In genomic region chr10:37289964-37290704, GRCm38 (mm10) we compare ENCODE assay signal across 15 mouse cellular contexts.
A peak's percentile ranks its signal among the peaks of the same experiment; 100 is the strongest.
DNase-seq lines count a peak whose midpoint lies in the region; ATAC-seq and TF ChIP-seq lines count a peak whose summit lies in the region.
"Had no signal": no experiment of that assay in that cellular context is flagged by ENCODE, and none has a peak within 500 bp of the region (broad histone marks: within the 10 kb centered on the region; RNA-seq: fewer than 3 reads in every experiment).

No protein-coding gene starts in this region.

- 85% methylated on average over 3 of the region's 3 CpGs for WGBS in kidney, embryonic 14.5 days
- WGBS in liver, embryonic 16.5 days (ENCODE audit: insufficient replicate concordance) = 50% methylated on average over 3 of the region's 3 CpGs

- no peak for TF ChIP-seq EP300 in MEL (IDR thresholded peaks at IDR 0.05; ENCODE audit: low read depth in 1 of 2, low read length in 2 of 2)

- H3K27ac ChIP-seq in kidney, embryonic 14.5 days (ENCODE audit: low read depth, low read length) = peak overlapping the region; percentile 24; the same call in 1 of the 2 replicates
- H3K27ac ChIP-seq in MEL (ENCODE audit: control insufficient read depth, low read depth, low read length) = no peak overlapping the region
- no peak overlapping the region for H3K27ac ChIP-seq in liver, embryonic 16.5 days (ENCODE audit: low read length)
- H3K27ac ChIP-seq: hindbrain, embryonic 15.5 days; left cerebral cortex, adult 2 months had no signal

- no peak for ATAC-seq in kidney, embryonic 14.5 days (ENCODE audit: low FRiP score, low TSS enrichment)
- peak; percentile 59 for ATAC-seq in liver, embryonic 16.5 days (ENCODE audit: low read depth)

- H3K36me3 ChIP-seq in kidney, embryonic 14.5 days (ENCODE audit: control insufficient read depth, insufficient read depth, low read length) = no peaks in the 10 kb centered on the region
- H3K36me3 ChIP-seq in MEL (ENCODE audit: control insufficient read depth in 1 of 2, insufficient read depth in 2 of 2, low read length in 2 of 2) = no peaks in the 10 kb centered on the region; a peak in 1 of 4 replicates
- H3K36me3 ChIP-seq in liver, embryonic 16.5 days (ENCODE audit: control insufficient read depth, insufficient read depth) = no peaks in the 10 kb centered on the region
- H3K36me3 ChIP-seq: hindbrain, embryonic 15.5 days had no signal

- no peaks in the 10 kb centered on the region for H3K9me3 ChIP-seq in kidney, embryonic 14.5 days (ENCODE audit: control insufficient read depth, low read length)
- H3K9me3 ChIP-seq in MEL (replicated peaks; ENCODE audit: insufficient read depth, low read length) = no peaks in the 10 kb centered on the region
- H3K9me3 ChIP-seq in liver, embryonic 16.5 days (replicated peaks; ENCODE audit: control insufficient read depth, low read length) = no peaks in the 10 kb centered on the region
- H3K9me3 ChIP-seq: hindbrain, embryonic 15.5 days had no signal

- no peaks in the 10 kb centered on the region for H3K79me2 ChIP-seq in MEL (ENCODE audit: control insufficient read depth, insufficient read depth, low read length, poor library complexity)

- no peak for TF ChIP-seq POLR2A in MEL (IDR thresholded peaks at IDR 0.05; ENCODE audit: control insufficient read depth in 1 of 2, insufficient read depth in 1 of 2, low read depth in 1 of 2, low read length in 2 of 2, poor library complexity in 1 of 2)

- no peak for TF ChIP-seq CTCF in MEL (IDR thresholded peaks at IDR 0.05 in 2 of 3, conservative IDR thresholded peaks at IDR 0.05 in 1 of 3; ENCODE audit: control insufficient read depth in 1 of 3, insufficient read depth in 1 of 3, low read depth in 2 of 3, low read length in 3 of 3, poor library complexity in 1 of 3, severe bottlenecking in 1 of 3)

- H3K27me3 ChIP-seq in kidney, embryonic 14.5 days (ENCODE audit: control insufficient read depth, insufficient read depth, low read length) = no peaks in the 10 kb centered on the region
- no peaks in the 10 kb centered on the region for H3K27me3 ChIP-seq in MEL (ENCODE audit: control insufficient read depth in 1 of 2, insufficient read depth in 2 of 2, low read length in 2 of 2)
- H3K27me3 ChIP-seq in liver, embryonic 16.5 days (ENCODE audit: control insufficient read depth, insufficient read depth, low read depth, low read length) = no peaks in the 10 kb centered on the region
- H3K27me3 ChIP-seq: hindbrain, embryonic 15.5 days had no signal

- H3K4me1 ChIP-seq in kidney, embryonic 14.5 days (ENCODE audit: control insufficient read depth, insufficient read depth, low read length) = 0 out of 2 replicates have a peak, but pooled peaks cover 3% of the 10 kb centered on the region
- H3K4me1 ChIP-seq in MEL (ENCODE audit: control insufficient read depth in 1 of 2, insufficient read depth in 2 of 2, low read length in 2 of 2) = no peaks in the 10 kb centered on the region
- H3K4me1 ChIP-seq in liver, embryonic 16.5 days (ENCODE audit: control insufficient read depth, low read depth, low read length) = peaks cover 3% of the 10 kb centered on the region; the same call in 1 of the 2 replicates
- H3K4me1 ChIP-seq: hindbrain, embryonic 15.5 days had no signal

- no peak overlapping the region for H3K4me2 ChIP-seq in kidney, embryonic 14.5 days (replicated peaks; ENCODE audit: low read depth, low read length)
- no peak overlapping the region for H3K4me2 ChIP-seq in liver, embryonic 16.5 days (ENCODE audit: low read depth, low read length)
- H3K4me2 ChIP-seq: hindbrain, embryonic 15.5 days had no signal

- no peak overlapping the region for H3K4me3 ChIP-seq in kidney, embryonic 14.5 days (ENCODE audit: low read length)
- no peak overlapping the region for H3K4me3 ChIP-seq in MEL (ENCODE audit: control insufficient read depth in 1 of 2, insufficient read depth in 1 of 2, low read depth in 2 of 2, low read length in 2 of 2)
- H3K4me3 ChIP-seq in liver, embryonic 16.5 days (ENCODE audit: low read depth, low read length) = no peak overlapping the region
- H3K4me3 ChIP-seq: hindbrain, embryonic 15.5 days; left cerebral cortex, adult 2 months had no signal

- H3K9ac ChIP-seq in kidney, embryonic 14.5 days (ENCODE audit: low read depth, low read length) = no peak overlapping the region
- no peak overlapping the region for H3K9ac ChIP-seq in MEL (ENCODE audit: control insufficient read depth, low read depth, low read length, poor library complexity, severe bottlenecking)
- H3K9ac ChIP-seq in liver, embryonic 16.5 days (ENCODE audit: low read depth, low read length) = no peak overlapping the region
- H3K9ac ChIP-seq: hindbrain, embryonic 15.5 days had no signal

- no peak for DNase-seq in kidney, adult 18-20 months
- DNase-seq in A20 (ENCODE audit: low read depth, low spot score) (peak; percentile 32), MEL (ENCODE audit: low read depth, low spot score) (peak; percentile 21)
- DNase-seq in cerebellum, adult 9-11 months = no peak
- DNase-seq in right cerebral cortex, postnatal 14 days = no peak
- DNase-seq in thymus, adult 18-20 months = no peak
- DNase-seq: adrenal gland, postnatal 10 days; cerebellum, adult 2 months; kidney, postnatal 14 days; right cerebral cortex, adult 18-20 months; thymus, adult 2 months had no signal

- no peak for TF ChIP-seq RAD21 in MEL (IDR thresholded peaks at IDR 0.05; ENCODE audit: low read depth, low read length)

TF ChIP-seq in MEL, 35 proteins besides CTCF, POLR2A, EP300 and RAD21:
- no peak for TF ChIP-seq MYB (IDR thresholded peaks at IDR 0.05; ENCODE audit: low read depth, low read length)
- no peak for TF ChIP-seq KAT2A (conservative IDR thresholded peaks at IDR 0.05; ENCODE audit: low read depth, low read length)
- no peak for TF ChIP-seq ZMIZ1 (IDR thresholded peaks at IDR 0.05; ENCODE audit: low read depth, low read length)
- TF ChIP-seq TBP (IDR thresholded peaks at IDR 0.05; ENCODE audit: low read depth, low read length) = no peak
- no peak for TF ChIP-seq SIN3A (IDR thresholded peaks at IDR 0.05; ENCODE audit: low read length)
- TF ChIP-seq MEF2A (IDR thresholded peaks at IDR 0.05; ENCODE audit: extremely low read depth, insufficient replicate concordance, low read depth, low read length, poor library complexity, severe bottlenecking) = no peak
- TF ChIP-seq POLR2AphosphoS2 (IDR thresholded peaks at IDR 0.05; ENCODE audit: low read length) = no peak
- TF ChIP-seq USF2 (IDR thresholded peaks at IDR 0.05; ENCODE audit: borderline replicate concordance in 1 of 2, insufficient read depth in 1 of 2, low read depth in 1 of 2, low read length in 2 of 2) = no peak
- TF ChIP-seq NRF1 (IDR thresholded peaks at IDR 0.05; ENCODE audit: insufficient read depth, low read depth, low read length, poor library complexity, severe bottlenecking) = no peak
- no peak for TF ChIP-seq NELFE (IDR thresholded peaks at IDR 0.05; ENCODE audit: low read depth, low read length)
- no peak for TF ChIP-seq GABPA (IDR thresholded peaks at IDR 0.05; ENCODE audit: low read depth, low read length)
- TF ChIP-seq ZKSCAN1 (IDR thresholded peaks at IDR 0.05; ENCODE audit: low read depth, low read length) = no peak
- TF ChIP-seq UBTF (IDR thresholded peaks at IDR 0.05; ENCODE audit: borderline replicate concordance, insufficient read depth, low read depth, low read length) = no peak
- TF ChIP-seq POLR2AphosphoS5 (IDR thresholded peaks at IDR 0.05; ENCODE audit: borderline replicate concordance, low read depth, low read length) = no peak
- no peak for TF ChIP-seq HCFC1 (IDR thresholded peaks at IDR 0.05; ENCODE audit: low read depth, low read length)
- no peak for TF ChIP-seq JUND (IDR thresholded peaks at IDR 0.05; ENCODE audit: low read depth, low read length)
- no peak for TF ChIP-seq CHD2 (IDR thresholded peaks at IDR 0.05; ENCODE audit: low read length)

Comparison
In these comparisons a context has a peak if more than half of its experiments do, and no peak if none do; other contexts are left out.
1. DNase-seq: peak in A20 (single experiment) and MEL (single experiment); none in kidney, adult 18-20 months (single experiment), cerebellum, adult 9-11 months (single experiment), right cerebral cortex, postnatal 14 days (single experiment) and thymus, adult 18-20 months (0 of 2).